Mouse (Mus musculus) urinary bladder, adult 18-20 months (tissue): ENCODE measurements around the gene Abr.

Experiments used
- DNase-seq, 2 experiments: peaks; one replicate each; pipeline ENCODE4 v3.0.0; 2022; ENCODE audit warnings: low spot score in 2 of 2, mixed read lengths in 2 of 2

Gene Abr

DNA sequence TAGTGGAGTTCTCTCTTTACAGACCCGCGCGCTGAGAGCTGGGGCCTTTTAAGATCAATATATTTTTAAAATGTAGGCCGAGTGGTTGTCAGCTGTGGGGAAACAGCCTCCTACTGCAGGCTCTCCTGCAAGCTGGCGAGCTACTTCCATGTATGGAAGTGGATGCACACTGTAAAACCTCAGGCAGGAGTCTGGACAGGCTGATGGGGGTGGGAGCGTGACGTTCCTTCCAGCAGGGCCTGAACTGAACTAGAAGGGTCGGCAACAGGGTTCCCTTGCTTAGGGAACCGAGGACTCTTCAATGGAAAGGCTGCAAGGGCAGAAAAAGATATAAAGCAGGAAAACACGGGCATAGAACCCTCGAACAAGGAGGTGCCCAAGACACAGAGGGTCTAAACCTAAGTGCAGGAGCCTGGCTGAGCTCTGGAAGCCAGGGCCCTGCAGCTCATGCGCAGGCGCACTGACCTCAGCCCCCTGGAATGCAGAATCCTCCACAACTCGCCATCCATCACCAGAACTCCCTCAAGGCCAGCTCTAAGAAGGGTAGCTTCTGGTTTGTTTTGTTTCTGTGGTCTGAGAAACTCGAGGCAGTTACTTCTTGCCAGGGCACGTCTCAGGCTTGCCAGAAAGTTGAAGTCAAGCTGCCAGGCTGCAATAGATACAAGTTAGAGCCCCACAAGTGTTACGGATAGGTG is 247.5 kb downstream of the Abr start:
- DNase-seq, result peak; percentile 51 to 77

DNA sequence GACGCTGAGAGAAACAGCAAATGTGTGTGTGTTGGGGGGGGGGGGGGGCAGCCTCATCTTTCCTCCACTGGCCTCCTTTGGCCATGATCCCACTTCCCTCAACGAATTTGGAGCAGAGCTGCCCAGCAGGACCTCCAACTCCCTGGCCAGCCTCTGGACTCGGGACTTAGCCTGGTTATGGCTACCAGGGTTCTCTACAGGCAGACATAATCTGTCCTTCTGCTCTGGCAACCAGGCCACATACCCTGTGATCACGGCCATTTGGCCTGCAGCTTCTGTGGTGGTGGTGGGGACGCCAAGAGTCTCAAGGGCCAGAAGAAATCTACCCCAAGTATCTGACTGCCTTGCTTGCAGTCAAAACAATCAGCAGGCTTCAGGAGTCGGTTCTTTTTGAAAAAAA is 249.6 kb downstream of the Abr start:
- no peak for DNase-seq

DNA sequence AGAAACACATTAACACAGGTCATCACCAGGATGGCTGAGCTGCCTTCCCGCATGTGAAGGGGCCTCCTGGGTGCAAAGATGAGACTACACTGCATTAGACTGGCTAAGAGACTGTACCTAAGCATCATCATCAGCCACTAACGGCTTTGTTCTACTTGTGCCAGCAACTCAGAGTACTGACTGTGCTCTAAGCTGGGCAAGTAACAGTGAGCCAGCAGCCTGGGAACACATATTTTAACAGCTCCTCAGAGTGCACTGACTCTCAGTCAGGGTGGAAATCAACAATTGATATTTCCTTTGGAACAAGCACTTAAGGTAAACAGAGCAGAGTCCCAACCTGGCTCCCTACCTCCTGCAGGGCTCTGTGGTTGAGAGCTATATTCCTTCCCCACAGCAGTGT is 250.0 kb downstream of the Abr start:
- no peak for DNase-seq

DNA sequence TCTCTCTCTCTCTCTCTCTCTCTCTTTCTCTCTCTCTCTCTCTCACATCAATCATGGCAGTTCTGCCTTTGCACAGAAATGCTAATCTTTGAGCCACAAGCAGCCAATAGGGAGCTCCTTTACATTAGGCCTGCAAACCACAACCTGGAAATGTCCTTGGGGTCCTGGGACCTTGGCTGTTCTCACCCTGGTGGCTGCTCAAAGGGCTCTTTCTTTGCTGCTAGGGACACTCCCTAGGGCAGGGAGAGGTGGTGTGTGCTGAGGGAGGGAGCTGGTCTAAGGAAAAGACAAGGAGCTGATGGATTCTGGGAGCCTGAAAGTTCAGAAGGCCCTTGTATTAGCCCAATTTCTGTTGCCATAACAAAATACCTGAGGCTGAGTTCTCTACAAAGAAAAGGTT is 251.6 kb downstream of the Abr start:
- no peak for DNase-seq
